Mouse (Mus musculus): Measurements from ENCODE around the gene Dct.

- TF ChIP-seq CTCF (IDR thresholded peaks at IDR 0.05; ENCODE audit: extremely low read depth, insufficient read length, insufficient replicate concordance, low read depth, low read length) (no peak), POLR2A (IDR thresholded peaks at IDR 0.05; ENCODE audit: low read depth, low read length) (no peak)
Measured at GRCm38 (mm10) chr14:118049648-118050238, 2.3 kb downstream of the Dct start.

Data from small intestine, adult 2 months (tissue).